Mouse (Mus musculus) cortical plate, adult 2 months (tissue): ENCODE data around the gene Pla2g15.

Experiments used
- CTCF ChIP-seq: fragments of 200-500 bp; IDR thresholded peaks from 2 replicates; pipeline ENCODE4 v1.5.1; 2011; ENCODE audit warnings: mild to moderate bottlenecking, control low read depth, low read length; ENCODE audit not compliant: insufficient read depth; ENCODE audit errors: extremely low read depth
- POLR2A ChIP-seq: fragments of 200-500 bp; IDR thresholded peaks from 2 replicates; pipeline ENCODE4 v1.6.1; 2011; ENCODE audit warnings: mild to moderate bottlenecking, low read length, control low read depth; ENCODE audit not compliant: insufficient read depth; ENCODE audit errors: extremely low read depth

DNA sequence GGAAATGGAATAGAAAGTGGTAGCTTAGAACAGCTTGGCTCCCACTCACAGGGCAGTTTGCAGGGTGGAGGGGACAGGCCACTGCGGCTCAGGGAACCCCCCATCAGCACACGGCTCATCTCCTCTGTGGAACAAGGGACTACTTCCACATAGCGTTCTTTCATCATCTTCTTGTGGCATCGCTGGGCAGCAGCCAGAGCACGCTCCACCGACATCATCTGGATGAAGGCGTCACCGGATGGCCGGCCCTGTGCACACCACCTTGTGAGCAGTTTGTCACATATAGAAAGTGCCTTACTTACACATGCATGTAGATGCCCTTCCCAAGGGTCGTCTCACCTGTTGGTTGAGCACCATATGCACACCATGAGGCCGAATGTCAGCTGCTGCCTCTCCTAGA, 17.8 kb upstream of the Pla2g15 start:
- TF ChIP-seq CTCF (no peak), POLR2A (no peak)
